Mouse (Mus musculus): ENCODE measurements around the gene Gstp1.

- TF ChIP-seq CTCF (IDR thresholded peaks at IDR 0.05; ENCODE audit: borderline replicate concordance, extremely low read depth, insufficient read depth, insufficient read length), result no peak
- TF ChIP-seq POLR2A (IDR thresholded peaks at IDR 0.05; ENCODE audit: borderline replicate concordance, extremely low read depth, insufficient read depth, insufficient read length, poor library complexity, severe bottlenecking), result no peak
These were observed 45.5 kb upstream of the Gstp1 start for GRCm38 (mm10) chr19:4083316-4083715.
